Mouse (Mus musculus): ENCODE data around the gene Herpud1. TPM values are rescaled to one million over a fixed set of nuclear protein-coding genes. Genes with fewer than 3 reads are reported as not detected.

The Herpud1 gene
- polyA plus RNA-seq, 1 experiment: 57.1 TPM

DNA sequence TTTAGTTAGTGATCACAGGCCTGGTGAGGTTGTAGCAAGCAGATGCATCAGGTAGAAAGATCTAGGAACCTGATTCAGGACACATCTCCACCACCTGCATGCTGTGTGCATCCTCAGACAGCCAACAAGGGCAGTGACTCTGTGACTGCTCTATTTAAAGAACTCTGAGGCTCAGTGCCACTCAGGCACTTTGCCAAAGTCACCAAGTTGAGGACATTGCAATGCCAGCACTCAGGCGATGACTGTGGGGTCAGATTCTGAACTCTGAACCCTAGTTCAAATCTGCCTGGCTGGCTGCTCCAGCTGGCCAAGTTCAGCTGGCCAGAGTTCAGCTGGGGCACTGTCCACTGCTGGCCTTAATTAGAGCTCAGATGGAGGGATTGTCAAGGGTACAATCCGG lies 22.3 kb upstream of the Herpud1 start:
- no peak for TF ChIP-seq GATA1 (IDR thresholded peaks at IDR 0.05; ENCODE audit: low read length)

DNA sequence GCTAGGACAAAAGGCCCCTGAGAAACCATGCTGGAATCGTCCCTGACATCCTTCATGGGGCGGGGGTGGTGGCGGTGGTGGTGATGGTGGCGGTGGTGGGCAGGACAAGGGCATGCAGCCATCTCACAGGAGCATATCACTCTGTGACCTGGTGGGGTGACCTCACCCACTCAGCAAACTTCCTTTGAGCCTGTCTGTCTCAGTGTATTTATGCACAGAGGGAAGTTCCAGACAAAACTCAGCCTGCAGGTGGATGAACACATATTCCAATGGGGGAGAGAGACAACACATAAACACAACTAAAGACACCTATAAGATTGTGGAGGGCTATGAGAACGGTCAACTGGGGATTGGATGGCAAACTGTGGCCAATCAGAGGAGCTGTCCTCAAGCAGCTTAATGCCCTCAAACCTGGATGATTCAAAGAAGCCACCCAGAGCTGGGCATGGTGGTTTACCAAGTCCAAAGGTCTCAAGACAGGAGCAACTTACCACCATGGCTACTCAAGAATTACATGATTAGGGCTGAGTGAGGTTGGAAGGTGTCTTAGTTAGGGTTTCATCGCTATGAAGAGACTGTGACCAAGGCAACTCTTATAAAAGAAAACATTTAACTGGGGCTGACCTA lies 21.4 kb upstream of the Herpud1 start:
- no peak for TF ChIP-seq GATA1 (IDR thresholded peaks at IDR 0.05; ENCODE audit: low read length)

GRCm38 (mm10) chr8:94365410-94365981 lies 20.7 kb upstream of the Herpud1 start:
- no peak for TF ChIP-seq GATA1 (IDR thresholded peaks at IDR 0.05; ENCODE audit: low read length)

GRCm38 (mm10) chr8:94370839-94371238 lies 15.4 kb upstream of the Herpud1 start:
- no peak for TF ChIP-seq GATA1 (IDR thresholded peaks at IDR 0.05; ENCODE audit: low read length)

DNA sequence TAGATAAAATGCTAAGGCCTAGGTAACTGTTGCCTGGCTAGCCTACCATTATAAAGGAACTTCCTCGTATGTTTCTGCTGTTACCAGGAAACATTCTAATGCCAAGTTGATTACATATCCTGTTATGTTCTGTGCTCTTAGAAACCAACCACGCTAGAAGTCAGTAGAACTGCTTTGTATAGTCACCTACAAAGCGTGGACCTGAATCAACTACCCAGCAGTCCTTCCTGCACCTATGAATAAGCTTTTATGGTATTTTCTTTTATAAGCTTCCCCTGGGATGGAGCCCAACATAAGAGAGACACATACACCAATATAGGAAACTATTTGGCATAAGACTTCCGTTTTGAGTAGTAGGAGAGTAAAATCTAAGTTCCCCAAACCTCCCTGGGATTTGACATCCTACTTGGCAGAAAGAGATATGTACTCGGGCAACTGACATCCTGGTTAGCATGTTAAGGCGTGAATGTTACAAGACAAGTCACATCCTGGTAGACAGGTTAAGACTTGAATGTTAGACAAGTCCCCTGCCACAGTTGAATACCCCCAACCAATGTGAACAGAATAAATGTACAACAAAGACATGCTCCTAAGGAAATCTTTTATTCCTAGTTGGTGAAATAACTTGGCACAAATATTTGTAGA lies 13.2 kb upstream of the Herpud1 start:
- TF ChIP-seq GATA1 (IDR thresholded peaks at IDR 0.05; ENCODE audit: low read length): no peak

- no peak for TF ChIP-seq GATA1 (IDR thresholded peaks at IDR 0.05; ENCODE audit: low read length)
These were observed 10.7 kb upstream of the Herpud1 start for GRCm38 (mm10) chr8:94375551-94375991.

DNA sequence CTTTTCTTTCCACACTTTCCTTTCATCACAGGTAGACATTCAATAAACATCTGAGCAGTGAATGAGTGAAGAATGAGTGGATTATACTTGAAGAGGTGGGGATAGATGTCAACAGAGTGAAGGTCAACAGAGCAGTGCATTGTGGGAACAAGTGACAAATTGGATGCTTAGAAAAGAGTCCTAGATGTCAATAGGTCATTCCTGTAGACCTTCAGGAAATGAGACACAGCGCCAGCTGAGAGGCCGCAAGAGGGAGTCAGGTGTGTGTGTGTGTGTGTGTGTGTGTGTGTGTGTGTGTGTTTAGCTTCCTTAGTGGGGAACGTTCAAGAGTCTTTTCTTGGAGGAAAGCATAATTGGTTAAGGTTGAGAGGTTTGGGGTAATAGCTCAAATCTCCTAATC lies 10.1 kb upstream of the Herpud1 start:
- TF ChIP-seq GATA1 (IDR thresholded peaks at IDR 0.05; ENCODE audit: low read length): no peak

- no peak for TF ChIP-seq GATA1 (IDR thresholded peaks at IDR 0.05; ENCODE audit: low read length)
These were observed 9.7 kb upstream of the Herpud1 start for GRCm38 (mm10) chr8:94376580-94376979.

- no peak for TF ChIP-seq GATA1 (IDR thresholded peaks at IDR 0.05; ENCODE audit: low read length)
These were observed 9.2 kb upstream of the Herpud1 start for GRCm38 (mm10) chr8:94377031-94377430.

DNA sequence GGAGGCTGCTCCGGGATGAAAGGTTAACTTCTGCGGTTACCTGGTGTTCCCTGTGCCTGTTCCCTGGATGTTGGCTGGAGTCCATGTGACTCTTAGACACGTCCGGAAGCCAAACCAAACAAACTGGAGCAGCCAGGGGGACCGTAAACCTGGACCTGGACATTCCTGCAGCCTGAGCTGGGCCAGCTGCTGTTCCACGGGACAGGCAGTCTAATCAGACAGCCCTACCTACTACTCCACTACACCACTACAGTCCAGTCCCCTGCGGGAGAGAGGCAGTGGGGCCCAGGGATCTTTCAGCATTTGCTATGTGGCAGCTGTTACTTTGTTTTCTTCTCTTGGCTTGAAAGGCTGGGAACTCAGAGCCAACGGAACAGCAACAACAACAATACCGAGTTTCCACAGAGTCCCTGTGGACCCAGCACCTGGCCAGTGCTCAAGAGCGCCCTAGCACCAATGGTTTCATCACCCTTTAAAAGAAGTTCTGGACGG lies 8.5 kb upstream of the Herpud1 start:
- TF ChIP-seq GATA1 (IDR thresholded peaks at IDR 0.05; ENCODE audit: low read length): no peak

DNA sequence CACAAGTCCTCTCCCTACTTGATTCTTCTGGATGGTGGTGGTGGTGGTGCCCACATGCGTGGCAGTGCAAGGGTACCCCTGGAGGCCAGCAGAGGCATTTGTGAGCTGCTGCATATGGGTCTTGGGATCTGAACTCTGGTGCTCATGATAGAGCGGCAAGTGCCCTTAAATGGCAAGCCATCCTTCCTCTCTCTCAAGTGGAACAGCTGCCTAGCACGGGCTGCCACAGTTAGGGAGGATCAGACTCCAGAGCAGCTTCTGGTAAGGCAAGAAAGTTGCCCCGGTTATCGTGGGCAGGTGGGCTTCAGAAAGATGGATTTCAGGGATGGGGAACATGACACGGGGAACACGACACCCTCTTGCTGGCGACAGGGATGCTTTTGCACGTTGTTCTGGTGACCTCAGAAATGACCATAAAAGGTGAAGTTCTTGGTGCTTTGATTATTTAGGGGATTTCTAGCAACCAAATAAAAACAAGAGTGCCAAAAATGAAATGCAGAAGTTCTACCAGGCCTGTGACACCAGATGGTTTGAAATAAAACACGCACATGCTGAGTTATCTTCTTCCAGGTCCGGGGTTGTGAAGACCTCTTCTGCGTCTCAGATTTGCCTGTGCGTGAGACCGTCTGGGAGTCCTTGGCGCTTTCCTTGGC lies 7.3 kb upstream of the Herpud1 start:
- no peak for TF ChIP-seq GATA1 (IDR thresholded peaks at IDR 0.05; ENCODE audit: low read length)

DNA sequence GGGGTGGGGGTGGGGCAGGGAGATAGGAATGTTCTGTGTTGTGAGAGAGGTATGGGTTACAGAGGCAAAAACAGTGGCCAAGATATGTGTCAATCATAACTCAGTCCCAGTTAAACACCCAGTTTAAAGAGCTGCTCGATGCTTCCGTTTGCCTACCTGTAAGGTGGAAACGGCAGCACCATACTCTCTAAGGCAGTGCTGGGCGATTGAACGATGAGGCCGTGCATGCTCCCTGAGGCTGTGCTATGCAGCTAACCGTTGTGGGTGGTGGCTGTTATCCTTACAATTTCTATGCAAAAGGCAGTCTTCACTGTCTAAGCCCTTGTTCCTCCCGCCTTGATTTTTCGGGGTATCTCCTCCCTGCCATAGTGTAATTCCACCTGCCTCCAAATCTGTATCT lies 6.6 kb upstream of the Herpud1 start:
- no peak for TF ChIP-seq GATA1 (IDR thresholded peaks at IDR 0.05; ENCODE audit: low read length)

GRCm38 (mm10) chr8:94384166-94384565 lies 2.1 kb upstream of the Herpud1 start:
- TF ChIP-seq GATA1 (IDR thresholded peaks at IDR 0.05; ENCODE audit: low read length): no peak

GRCm38 (mm10) chr8:94385506-94386213 lies 578 bp upstream of the Herpud1 start:
- TF ChIP-seq GATA1 (IDR thresholded peaks at IDR 0.05; ENCODE audit: low read length): no peak

DNA sequence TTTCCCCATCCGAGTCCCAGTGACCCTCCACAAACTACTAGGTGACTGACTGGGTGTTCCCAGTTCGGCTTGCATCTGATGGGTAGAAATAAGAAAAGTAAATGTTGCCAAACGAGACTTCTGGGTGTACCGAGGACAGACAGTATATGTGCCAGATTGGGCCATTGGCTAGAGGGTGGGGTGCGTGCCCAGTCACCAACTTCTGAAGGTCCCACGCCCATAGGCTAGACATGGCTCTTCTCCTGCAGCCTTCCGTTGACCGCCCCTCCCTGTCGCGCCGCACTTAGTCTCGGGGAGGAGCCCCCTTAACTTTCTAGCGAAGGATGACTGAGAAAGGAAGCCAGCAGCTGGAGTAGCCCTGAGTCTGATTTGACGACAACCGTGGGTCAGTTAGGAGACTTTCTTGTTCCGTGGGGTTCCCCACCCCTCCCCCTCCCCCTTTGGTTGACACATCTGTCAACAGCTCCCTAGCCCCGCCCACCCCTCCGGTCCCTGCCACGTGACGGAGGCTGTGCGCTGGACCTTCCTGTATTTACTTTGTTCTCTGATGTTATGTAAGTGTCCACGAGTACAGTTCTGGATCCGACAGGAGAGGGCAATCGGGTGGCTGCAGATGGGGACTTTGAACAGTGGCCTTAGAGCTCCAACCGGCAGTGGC lies 918 bp downstream of the Herpud1 start:
- TF ChIP-seq GATA1 (IDR thresholded peaks at IDR 0.05; ENCODE audit: low read length): no peak
